Mouse (Mus musculus): ENCODE data around the gene Eif3k. TPM values are rescaled to one million over a fixed set of nuclear protein-coding genes. Genes with fewer than 3 reads are reported as not detected.

Eif3k gene
- polyA plus RNA-seq, 1 experiment, result 218 TPM

DNA sequence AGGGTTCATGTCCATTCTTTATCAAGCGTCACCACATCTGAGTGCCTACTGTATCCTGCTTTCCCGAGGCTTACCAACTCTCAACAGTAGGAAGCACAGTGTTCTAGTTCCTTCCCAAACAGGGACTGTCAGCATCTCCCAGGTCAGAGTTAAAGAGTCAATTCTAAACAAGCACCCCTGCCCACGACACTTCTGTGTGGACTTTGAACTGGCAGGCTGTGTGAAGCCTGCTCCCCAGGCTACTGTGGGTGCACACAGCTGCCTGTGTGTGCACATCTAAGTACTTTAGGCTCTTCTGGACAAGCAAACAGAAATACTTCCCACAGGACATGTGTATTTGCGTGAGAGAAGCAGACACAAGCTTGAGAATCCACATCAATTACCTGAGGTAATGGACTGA lies 40.1 kb downstream of the Eif3k start:
- 80% methylated on average over 4 of the region's 4 CpGs for WGBS
- Histone ChIP-seq H3K27me3 (ENCODE audit: control insufficient read depth, insufficient read depth, low read length) (no peaks in the 10 kb centered on the region), H3K27ac (ENCODE audit: insufficient read depth, low read length) (peak overlapping the region; percentile 34; the same call in 1 of the 2 replicates), H3K4me1 (ENCODE audit: control insufficient read depth, insufficient read depth, insufficient read length) (peaks cover 11% of the 10 kb centered on the region), H3K4me3 (ENCODE audit: extremely low read depth, insufficient read depth, insufficient read length) (no peak overlapping the region), H3K36me3 (ENCODE audit: control insufficient read depth, insufficient read depth, low read length) (peaks cover 5% of the 10 kb centered on the region; the same call in 1 of the 2 replicates)
- TF ChIP-seq POLR2A (IDR thresholded peaks at IDR 0.05; ENCODE audit: low read depth, low read length), result no peak
- TF ChIP-seq CTCF (IDR thresholded peaks at IDR 0.05; ENCODE audit: extremely low read depth, insufficient read depth, insufficient read length, insufficient replicate concordance), result no peak
- DNase-seq (ENCODE audit: low read depth in 1 of 2, low spot score in 2 of 2), result no peak

DNA sequence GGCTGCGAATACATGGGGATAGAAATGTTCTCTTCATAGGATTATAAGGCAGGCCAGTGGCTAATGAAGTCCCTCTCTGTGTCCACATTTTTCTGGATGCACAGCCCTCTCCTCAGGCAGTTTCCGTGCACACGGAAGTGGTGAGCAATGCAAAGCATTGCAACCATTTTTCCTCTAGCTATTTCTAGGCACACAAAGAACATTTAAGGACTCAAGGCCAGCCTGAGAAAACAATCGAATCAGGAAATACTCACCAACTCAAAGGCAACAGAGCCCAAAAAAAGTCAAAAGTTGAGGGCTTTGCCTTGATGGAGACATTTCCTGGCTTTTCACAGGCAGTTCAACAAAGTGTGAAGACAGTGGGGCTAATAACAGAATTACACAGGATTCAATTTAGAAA lies 40.5 kb downstream of the Eif3k start:
- H3K27me3 ChIP-seq (ENCODE audit: control insufficient read depth, insufficient read depth, low read length), result no peaks in the 10 kb centered on the region
- peaks cover 7% of the 10 kb centered on the region for H3K4me1 ChIP-seq (ENCODE audit: control insufficient read depth, insufficient read depth, insufficient read length)
- peak overlapping the region; percentile 34 for H3K27ac ChIP-seq (ENCODE audit: insufficient read depth, low read length)
- H3K4me3 ChIP-seq (ENCODE audit: extremely low read depth, insufficient read depth, insufficient read length), result no peak overlapping the region
- peaks cover 5% of the 10 kb centered on the region; the same call in 1 of the 2 replicates for H3K36me3 ChIP-seq (ENCODE audit: control insufficient read depth, insufficient read depth, low read length)
- TF ChIP-seq CTCF (IDR thresholded peaks at IDR 0.05; ENCODE audit: extremely low read depth, insufficient read depth, insufficient read length, insufficient replicate concordance) (no peak), POLR2A (IDR thresholded peaks at IDR 0.05; ENCODE audit: low read depth, low read length) (no peak)
- no peak for DNase-seq (ENCODE audit: low read depth in 1 of 2, low spot score in 2 of 2)
- WGBS, result 90% methylated on average over 4 of the region's 4 CpGs

DNA sequence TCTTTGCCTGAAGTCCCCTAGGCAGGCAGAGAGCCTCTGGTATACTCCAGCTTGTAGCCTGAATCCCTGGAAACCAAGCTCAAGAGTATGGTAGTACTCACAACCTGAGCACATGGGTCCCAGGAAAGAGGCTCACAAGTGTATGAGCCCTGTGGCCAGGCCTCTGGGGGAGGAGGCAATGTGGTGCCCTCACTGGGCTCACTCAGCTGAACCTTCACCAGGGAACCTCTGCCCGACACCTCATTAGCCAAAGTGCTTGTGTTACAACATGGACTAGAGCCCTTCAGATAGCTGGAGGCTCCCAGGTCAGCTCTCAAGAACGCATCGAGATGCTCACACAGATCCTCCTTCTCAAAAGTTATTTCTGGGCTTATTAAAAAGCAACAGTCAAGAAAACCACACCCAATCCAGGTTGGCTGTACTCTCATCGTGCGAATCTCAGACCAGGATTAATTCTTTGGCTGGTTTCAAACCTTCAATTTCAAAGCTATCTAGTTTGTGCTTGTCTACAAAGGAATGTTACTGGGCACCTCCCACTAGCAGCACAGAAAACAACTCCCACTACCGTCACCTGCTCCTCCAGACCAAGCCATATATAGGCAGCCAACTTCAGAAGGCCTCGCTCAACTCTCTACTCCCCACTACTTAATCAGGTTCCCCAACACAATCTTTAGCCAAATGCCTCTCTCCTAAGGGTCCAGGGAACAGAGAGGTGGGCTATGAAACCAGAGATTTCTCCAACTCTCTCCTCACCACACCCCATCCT lies 42.1 kb downstream of the Eif3k start:
- H3K4me1 ChIP-seq (ENCODE audit: control insufficient read depth, insufficient read depth, insufficient read length), result no peaks in the 10 kb centered on the region
- H3K4me3 ChIP-seq (ENCODE audit: extremely low read depth, insufficient read depth, insufficient read length), result no peak overlapping the region
- peak overlapping the region; percentile 23; the same call in 1 of the 2 replicates for H3K27ac ChIP-seq (ENCODE audit: insufficient read depth, low read length)
- no peak for DNase-seq (ENCODE audit: low read depth in 1 of 2, low spot score in 2 of 2)
- WGBS, result 87% methylated on average over 7 of the region's 7 CpGs
- peaks cover 5% of the 10 kb centered on the region; the same call in 1 of the 2 replicates for H3K36me3 ChIP-seq (ENCODE audit: control insufficient read depth, insufficient read depth, low read length)
- no peak for TF ChIP-seq POLR2A (IDR thresholded peaks at IDR 0.05; ENCODE audit: low read depth, low read length)
- TF ChIP-seq CTCF (IDR thresholded peaks at IDR 0.05; ENCODE audit: extremely low read depth, insufficient read depth, insufficient read length, insufficient replicate concordance), result no peak
- H3K27me3 ChIP-seq (ENCODE audit: control insufficient read depth, insufficient read depth, low read length), result no peaks in the 10 kb centered on the region

DNA sequence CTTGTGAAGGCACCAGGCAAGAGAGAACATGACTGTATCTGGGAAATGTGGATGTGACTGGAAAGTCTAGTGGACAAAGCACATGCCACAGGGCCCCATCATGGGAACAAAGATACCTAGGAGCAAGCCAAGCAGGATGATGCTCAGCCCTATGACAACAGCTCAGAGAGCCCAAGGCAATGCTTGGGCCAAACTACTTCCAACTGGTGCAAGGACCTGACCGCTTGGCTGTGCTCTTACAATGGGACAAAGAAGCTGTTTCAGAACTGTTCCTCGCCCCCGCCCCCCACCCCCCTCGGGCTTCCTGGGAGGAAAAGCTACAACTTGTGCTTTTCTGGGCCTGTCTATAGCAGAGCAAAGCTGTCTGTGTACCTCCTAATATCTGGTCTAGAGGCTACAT lies 43.0 kb downstream of the Eif3k start:
- no peak for DNase-seq (ENCODE audit: low read depth in 1 of 2, low spot score in 2 of 2)
- no peak overlapping the region for H3K4me3 ChIP-seq (ENCODE audit: extremely low read depth, insufficient read depth, insufficient read length)
- H3K36me3 ChIP-seq (ENCODE audit: control insufficient read depth, insufficient read depth, low read length), result peaks cover 5% of the 10 kb centered on the region; the same call in 1 of the 2 replicates
- TF ChIP-seq POLR2A (IDR thresholded peaks at IDR 0.05; ENCODE audit: low read depth, low read length), result no peak
- TF ChIP-seq CTCF (IDR thresholded peaks at IDR 0.05; ENCODE audit: extremely low read depth, insufficient read depth, insufficient read length, insufficient replicate concordance), result no peak
- WGBS, result 72% methylated on average over 4 of the region's 4 CpGs
- H3K27me3 ChIP-seq (ENCODE audit: control insufficient read depth, insufficient read depth, low read length), result no peaks in the 10 kb centered on the region
- no peaks in the 10 kb centered on the region for H3K4me1 ChIP-seq (ENCODE audit: control insufficient read depth, insufficient read depth, insufficient read length)
- no peak overlapping the region for H3K27ac ChIP-seq (ENCODE audit: insufficient read depth, low read length)

DNA sequence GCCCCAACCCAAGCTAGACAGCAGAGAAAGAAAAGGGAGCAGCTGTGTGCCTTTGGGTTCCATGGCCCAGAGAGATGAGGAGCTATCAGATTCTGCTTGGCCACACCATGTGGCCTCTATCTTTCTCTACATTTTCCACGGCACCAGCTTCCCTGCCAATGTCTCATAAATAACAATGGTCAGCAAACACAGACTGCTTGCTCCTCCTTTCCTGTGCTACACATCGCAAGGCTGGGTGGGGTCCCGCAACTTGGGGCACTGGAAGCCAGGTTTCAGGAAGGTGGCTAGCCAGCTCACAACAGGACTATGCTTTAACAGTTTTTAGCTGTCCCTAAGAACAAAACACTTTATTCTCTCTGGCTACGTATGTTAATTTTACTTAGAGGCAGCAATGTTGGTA lies 44.9 kb downstream of the Eif3k start:
- DNase-seq (ENCODE audit: low read depth in 1 of 2, low spot score in 2 of 2), result no peak
- Histone ChIP-seq H3K4me3 (ENCODE audit: extremely low read depth, insufficient read depth, insufficient read length) (no peak overlapping the region), H3K4me1 (ENCODE audit: control insufficient read depth, insufficient read depth, insufficient read length) (peaks cover 2% of the 10 kb centered on the region; the same call in 1 of the 2 replicates), H3K36me3 (ENCODE audit: control insufficient read depth, insufficient read depth, low read length) (peaks cover 3% of the 10 kb centered on the region; the same call in 1 of the 2 replicates), H3K27me3 (ENCODE audit: control insufficient read depth, insufficient read depth, low read length) (no peaks in the 10 kb centered on the region), H3K27ac (ENCODE audit: insufficient read depth, low read length) (no peak overlapping the region)
- TF ChIP-seq POLR2A (IDR thresholded peaks at IDR 0.05; ENCODE audit: low read depth, low read length) (no peak), CTCF (IDR thresholded peaks at IDR 0.05; ENCODE audit: extremely low read depth, insufficient read depth, insufficient read length, insufficient replicate concordance) (no peak)
- 80% methylated on average over 4 of the region's 4 CpGs for WGBS

DNA sequence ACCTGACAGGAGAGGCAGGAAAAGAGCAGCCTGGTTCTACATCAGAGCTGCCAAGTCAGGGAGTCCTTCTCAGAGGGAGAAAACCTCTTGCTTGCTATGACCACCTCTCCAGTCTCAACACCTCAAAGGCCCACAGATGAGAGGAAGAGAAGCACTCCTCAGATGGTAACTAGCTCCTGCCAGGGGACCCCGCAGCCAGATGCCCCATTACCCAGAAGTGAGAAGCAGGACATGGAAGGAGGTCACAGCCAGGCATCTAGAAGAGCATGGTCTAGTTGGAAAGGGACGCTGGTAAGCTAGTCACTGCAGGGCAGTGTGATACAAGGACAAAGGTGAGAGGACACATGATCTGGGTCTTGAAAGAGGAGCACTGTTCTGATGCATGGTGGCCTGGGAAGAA lies 47.8 kb downstream of the Eif3k start:
- Histone ChIP-seq H3K4me3 (ENCODE audit: extremely low read depth, insufficient read depth, insufficient read length) (no peak overlapping the region), H3K27me3 (ENCODE audit: control insufficient read depth, insufficient read depth, low read length) (no peaks in the 10 kb centered on the region), H3K36me3 (ENCODE audit: control insufficient read depth, insufficient read depth, low read length) (no peaks in the 10 kb centered on the region), H3K27ac (ENCODE audit: insufficient read depth, low read length) (no peak overlapping the region), H3K4me1 (ENCODE audit: control insufficient read depth, insufficient read depth, insufficient read length) (peaks cover 2% of the 10 kb centered on the region; the same call in 1 of the 2 replicates)
- no peak for DNase-seq (ENCODE audit: low read depth in 1 of 2, low spot score in 2 of 2)
- TF ChIP-seq CTCF (IDR thresholded peaks at IDR 0.05; ENCODE audit: extremely low read depth, insufficient read depth, insufficient read length, insufficient replicate concordance), result no peak
- TF ChIP-seq POLR2A (IDR thresholded peaks at IDR 0.05; ENCODE audit: low read depth, low read length), result no peak
- 89% methylated on average over 2 of the region's 2 CpGs for WGBS

Data from spleen, adult 2 months (tissue).